Mouse (Mus musculus) liver, embryonic 16.5 days (tissue): ENCODE measurements around the gene Rnf130. TPM values are rescaled to one million over a fixed set of nuclear protein-coding genes. Genes with fewer than 3 reads are reported as not detected.

Experiments used
- ATAC-seq: fragments of 200-750 bp; cut with Nextera tagmentation; 2 replicates; pipeline ENCODE4 v1.8.0; 2017; ENCODE audit warnings: low read depth, mild to moderate bottlenecking, moderate number of reproducible peaks, moderate library complexity
- H3K27ac ChIP-seq: fragments of 300-500 bp; sonication (generic); 2 replicates; pipeline ENCODE4 v1.5.1; 2014; ENCODE audit warnings: mild to moderate bottlenecking, low read length
- H3K27me3 ChIP-seq: fragments of 300-500 bp; sonication (generic); 2 replicates; pipeline ENCODE4 v1.6.1; 2014; ENCODE audit warnings: low read depth, low read length, mixed read lengths; ENCODE audit not compliant: control insufficient read depth, insufficient read depth
- H3K36me3 ChIP-seq: fragments of 300-500 bp; sonication (generic); 2 replicates; pipeline ENCODE4 v1.6.1; 2014; ENCODE audit warnings: mild to moderate bottlenecking; ENCODE audit not compliant: control insufficient read depth, insufficient read depth
- H3K4me1 ChIP-seq: fragments of 300-500 bp; sonication (generic); 2 replicates; pipeline ENCODE4 v1.6.1; 2014; ENCODE audit warnings: low read depth, low read length, mixed read lengths; ENCODE audit not compliant: control insufficient read depth
- H3K4me2 ChIP-seq: fragments of 300-500 bp; sonication (generic); 2 replicates; pipeline ENCODE4 v1.6.1; 2014; ENCODE audit warnings: low read depth, low read length, mixed read lengths
- H3K4me3 ChIP-seq: fragments of 300-500 bp; sonication (generic); 2 replicates; pipeline ENCODE4 v1.5.1; 2014; ENCODE audit warnings: low read depth, mild to moderate bottlenecking, low read length
- H3K9ac ChIP-seq: fragments of 300-500 bp; sonication (generic); 2 replicates; pipeline ENCODE4 v1.6.1; 2014; ENCODE audit warnings: low read depth, low read length
- H3K9me3 ChIP-seq: fragments of 300-500 bp; sonication (generic); replicated peaks from 2 replicates; pipeline ENCODE4 v1.6.1; 2016; ENCODE audit warnings: low read length; ENCODE audit not compliant: control insufficient read depth
- WGBS: fragments of 180-500 bp; shearing (Covaris S2); extraction: QIAGEN DNeasy Blood & Tissue Kit; methylation state at CpG from one replicate; pipeline ENCODE4 v1.1.7; 2014; ENCODE audit not compliant: insufficient replicate concordance; 5-methylcytosine and 5-hydroxymethylcytosine counted together
- polyA plus RNA-seq: library from polyadenylated mRNA; unstranded; fragments of >200 nt; fragmentation: Nextera tagmentation; extraction: Ambion mirVana; gene quantifications from 2 replicates; pipeline ENCODE4 v1.2.1, GENCODE M21; 2015

The Rnf130 gene
- polyA plus RNA-seq, 1 experiment from 2014 or later: 21.9 TPM

DNA sequence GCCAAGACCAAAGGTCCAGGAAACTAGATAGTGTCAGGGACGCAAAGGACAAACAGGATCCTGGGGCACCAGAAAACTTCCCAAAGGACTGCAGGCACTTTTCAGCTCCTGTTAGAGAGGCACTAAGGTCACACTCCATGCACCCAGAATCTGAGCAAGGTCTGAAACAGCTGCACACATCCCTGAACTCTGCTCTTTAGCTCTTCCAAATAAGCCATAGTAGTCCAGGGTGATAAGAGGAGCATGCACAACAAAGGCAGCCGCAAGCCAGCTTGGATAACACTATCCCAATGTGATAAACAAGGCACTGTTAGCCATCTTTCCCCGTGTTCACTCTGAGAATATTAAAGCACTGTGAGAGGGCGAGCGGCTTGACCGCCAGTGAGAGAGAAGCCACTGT is 78.9 kb downstream of the Rnf130 start:
- H3K9ac ChIP-seq: no peak overlapping the region
- no peak overlapping the region for H3K4me3 ChIP-seq
- no peaks in the 10 kb centered on the region for H3K9me3 ChIP-seq
- peaks cover 18% of the 10 kb centered on the region for H3K4me1 ChIP-seq
- H3K4me2 ChIP-seq: no peak overlapping the region
- no peaks in the 10 kb centered on the region for H3K36me3 ChIP-seq
- 67% methylated on average over 6 of the region's 6 CpGs for WGBS
- peak; percentile 53 for ATAC-seq
- no peaks in the 10 kb centered on the region for H3K27me3 ChIP-seq
- H3K27ac ChIP-seq: no peak overlapping the region

DNA sequence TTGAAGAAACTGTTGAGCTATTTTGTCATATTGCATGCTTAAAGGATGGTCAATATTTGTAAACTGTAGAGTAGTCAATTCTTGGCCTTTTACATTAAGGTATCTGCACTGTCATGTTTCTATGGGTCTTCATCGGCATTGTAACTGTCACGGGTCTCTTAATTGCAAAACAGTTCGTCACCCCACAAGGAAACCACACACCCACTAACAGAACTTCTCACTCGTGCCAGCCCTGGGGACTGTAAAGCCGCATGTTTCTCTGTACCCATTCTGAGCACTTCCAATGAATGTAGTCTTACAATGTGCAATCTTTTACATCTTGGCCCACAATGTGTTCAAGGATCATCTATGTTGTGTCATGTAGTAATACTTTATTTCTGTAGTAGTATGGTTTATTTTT is 80.1 kb downstream of the Rnf130 start:
- no peaks in the 10 kb centered on the region for H3K9me3 ChIP-seq
- H3K4me1 ChIP-seq: peaks cover 19% of the 10 kb centered on the region
- H3K27me3 ChIP-seq: no peaks in the 10 kb centered on the region
- H3K27ac ChIP-seq: no peak overlapping the region
- no peak overlapping the region for H3K4me3 ChIP-seq
- ATAC-seq: no peak
- H3K36me3 ChIP-seq: no peaks in the 10 kb centered on the region
- whole genome bisulfite sequencing: 50% methylated on average over 5 of the region's 5 CpGs
- no peak overlapping the region for H3K9ac ChIP-seq
- H3K4me2 ChIP-seq: no peak overlapping the region

DNA sequence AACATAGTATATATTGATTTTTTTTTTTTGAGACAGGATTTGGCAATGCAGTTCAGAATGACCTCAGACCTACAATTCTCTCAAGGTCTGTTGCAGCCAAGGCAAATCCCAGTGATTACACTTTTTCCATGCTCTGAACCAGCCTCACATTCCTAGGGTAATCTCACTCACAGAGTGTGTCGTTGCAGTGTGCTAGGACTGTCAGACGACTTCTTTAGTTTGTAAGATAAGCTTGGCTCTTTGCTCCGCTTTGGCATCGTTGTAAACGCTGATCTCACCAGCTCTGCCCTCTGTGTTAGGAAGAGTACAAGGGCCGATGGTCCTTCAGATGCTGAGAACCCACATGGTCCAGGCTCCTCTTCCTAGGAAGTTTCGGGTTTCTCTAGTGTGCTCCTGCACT is 80.9 kb downstream of the Rnf130 start:
- H3K27ac ChIP-seq: no peak overlapping the region
- H3K36me3 ChIP-seq: no peaks in the 10 kb centered on the region
- peaks cover 19% of the 10 kb centered on the region for H3K4me1 ChIP-seq
- no peaks in the 10 kb centered on the region for H3K9me3 ChIP-seq
- H3K4me2 ChIP-seq: no peak overlapping the region
- WGBS: 57% methylated on average over 7 of the region's 7 CpGs
- H3K27me3 ChIP-seq: no peaks in the 10 kb centered on the region
- H3K9ac ChIP-seq: no peak overlapping the region
- ATAC-seq: no peak
- no peak overlapping the region for H3K4me3 ChIP-seq

DNA sequence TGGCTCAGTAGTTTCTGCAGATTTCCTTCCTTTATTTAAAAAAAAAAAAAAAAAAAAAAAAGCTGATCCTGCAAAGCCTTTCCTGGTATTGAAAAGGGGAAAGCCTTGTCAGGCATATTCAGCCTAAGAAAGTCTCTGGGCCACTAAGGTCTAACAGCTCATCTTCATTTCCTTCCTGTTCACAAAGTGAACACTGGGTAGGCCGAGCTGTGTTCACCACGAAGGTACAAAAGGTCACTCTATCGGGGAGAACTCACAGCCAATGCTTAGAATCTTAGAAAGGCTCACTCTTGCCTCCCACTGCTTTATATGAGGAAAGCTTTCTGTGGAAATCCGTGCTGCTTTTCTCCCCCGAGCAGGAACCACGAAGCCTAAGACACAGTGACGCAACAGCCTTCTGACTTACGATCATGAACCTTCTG is 83.7 kb downstream of the Rnf130 start:
- 30% methylated on average over 8 of the region's 8 CpGs for WGBS

DNA sequence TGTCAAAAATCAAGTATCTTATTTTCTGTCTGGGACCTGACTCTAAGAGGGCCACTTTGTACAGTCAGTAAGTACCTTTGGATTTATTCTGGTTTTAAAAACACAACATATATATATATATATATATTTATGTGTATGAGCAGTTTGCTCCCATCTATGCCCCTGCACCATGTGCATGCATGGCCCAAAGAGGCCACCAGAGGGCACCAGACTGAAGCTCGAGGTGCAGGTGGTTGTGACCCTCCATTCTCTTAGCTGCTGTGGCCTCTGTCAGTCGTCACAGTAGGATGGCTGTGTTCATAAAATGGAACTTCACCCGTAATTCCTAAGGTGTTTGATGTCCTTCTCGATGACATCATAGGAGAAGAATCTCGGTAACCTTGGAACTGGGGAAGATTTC is 89.2 kb downstream of the Rnf130 start:
- ATAC-seq: 0 out of 2 replicates have a peak, but pooled peaks have one; percentile 45
- Histone ChIP-seq H3K27me3 (no peaks in the 10 kb centered on the region), H3K27ac (no peak overlapping the region), H3K9me3 (no peaks in the 10 kb centered on the region), H3K4me1 (no peaks in the 10 kb centered on the region; the same call in 1 of the 2 replicates), H3K4me3 (no peak overlapping the region), H3K36me3 (no peaks in the 10 kb centered on the region), H3K4me2 (no peak overlapping the region), H3K9ac (no peak overlapping the region)
- 9% methylated on average over 5 of the region's 5 CpGs for WGBS

More for the DNA sequence above, 83.7 kb downstream of the Rnf130 start:
- ATAC-seq: peak; percentile 69
- Histone ChIP-seq H3K4me2 (no peak overlapping the region), H3K27me3 (no peaks in the 10 kb centered on the region), H3K4me3 (no peak overlapping the region), H3K36me3 (no peaks in the 10 kb centered on the region), H3K27ac (peak overlapping the region; percentile 60), H3K9ac (no peak overlapping the region), H3K4me1 (peaks cover 16% of the 10 kb centered on the region), H3K9me3 (no peaks in the 10 kb centered on the region)

DNA sequence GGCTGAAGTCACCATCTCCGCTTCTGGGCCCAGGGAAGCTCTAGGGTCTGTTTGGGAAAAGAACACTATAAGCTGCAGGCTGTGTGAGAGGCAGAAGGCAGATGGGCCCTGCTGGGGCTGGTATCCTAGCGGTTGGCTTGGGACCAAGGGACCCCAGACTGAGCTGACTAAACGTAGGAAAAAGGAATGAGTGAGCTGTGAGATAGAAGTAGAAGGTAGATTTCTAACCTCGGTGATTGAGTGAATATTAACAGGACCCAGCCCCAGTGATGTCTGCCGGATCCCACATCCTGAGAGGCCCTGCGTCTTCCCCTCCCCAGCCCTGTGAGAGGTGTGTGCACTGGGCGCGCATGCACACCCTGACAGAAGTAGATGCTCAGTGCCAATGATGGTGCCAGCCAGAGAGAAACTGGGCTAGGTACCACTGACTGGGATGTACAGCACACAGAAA is 97.5 kb downstream of the Rnf130 start:
- ATAC-seq: no peak
- Histone ChIP-seq H3K4me3 (no peak overlapping the region), H3K4me2 (no peak overlapping the region), H3K4me1 (no peaks in the 10 kb centered on the region), H3K27me3 (no peaks in the 10 kb centered on the region), H3K9ac (no peak overlapping the region), H3K36me3 (no peaks in the 10 kb centered on the region), H3K9me3 (no peaks in the 10 kb centered on the region), H3K27ac (no peak overlapping the region)
- WGBS: 77% methylated on average over 8 of the region's 8 CpGs

DNA sequence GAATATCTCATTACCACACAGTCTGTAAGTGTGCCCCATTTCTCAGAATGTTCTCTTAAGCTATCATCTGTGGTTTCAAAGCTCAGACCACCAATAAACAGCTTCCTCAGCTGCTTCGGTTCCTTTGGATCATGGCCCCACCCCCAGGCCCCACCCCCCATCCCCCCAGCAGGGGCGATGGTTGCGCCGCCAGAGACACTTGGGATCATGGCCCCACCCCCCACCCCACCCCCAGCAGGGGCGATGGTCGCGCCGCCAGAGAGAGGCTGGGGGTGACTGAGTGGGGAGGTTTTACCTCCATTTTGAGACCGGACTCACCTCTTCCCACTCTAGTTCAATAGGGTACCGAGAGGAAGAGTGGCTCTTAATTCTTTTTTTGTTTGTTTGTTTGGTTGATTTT is 102.6 kb downstream of the Rnf130 start:
- Histone ChIP-seq H3K4me1 (peaks cover 22% of the 10 kb centered on the region), H3K9me3 (no peaks in the 10 kb centered on the region), H3K36me3 (no peaks in the 10 kb centered on the region), H3K27me3 (no peaks in the 10 kb centered on the region), H3K27ac (no peak overlapping the region), H3K4me2 (peak overlapping the region; percentile 62), H3K9ac (peak overlapping the region; percentile 38; the same call in 1 of the 2 replicates), H3K4me3 (peak overlapping the region; percentile 32)
- ATAC-seq: no peak
- 5% methylated on average over 10 of the region's 10 CpGs for WGBS

DNA sequence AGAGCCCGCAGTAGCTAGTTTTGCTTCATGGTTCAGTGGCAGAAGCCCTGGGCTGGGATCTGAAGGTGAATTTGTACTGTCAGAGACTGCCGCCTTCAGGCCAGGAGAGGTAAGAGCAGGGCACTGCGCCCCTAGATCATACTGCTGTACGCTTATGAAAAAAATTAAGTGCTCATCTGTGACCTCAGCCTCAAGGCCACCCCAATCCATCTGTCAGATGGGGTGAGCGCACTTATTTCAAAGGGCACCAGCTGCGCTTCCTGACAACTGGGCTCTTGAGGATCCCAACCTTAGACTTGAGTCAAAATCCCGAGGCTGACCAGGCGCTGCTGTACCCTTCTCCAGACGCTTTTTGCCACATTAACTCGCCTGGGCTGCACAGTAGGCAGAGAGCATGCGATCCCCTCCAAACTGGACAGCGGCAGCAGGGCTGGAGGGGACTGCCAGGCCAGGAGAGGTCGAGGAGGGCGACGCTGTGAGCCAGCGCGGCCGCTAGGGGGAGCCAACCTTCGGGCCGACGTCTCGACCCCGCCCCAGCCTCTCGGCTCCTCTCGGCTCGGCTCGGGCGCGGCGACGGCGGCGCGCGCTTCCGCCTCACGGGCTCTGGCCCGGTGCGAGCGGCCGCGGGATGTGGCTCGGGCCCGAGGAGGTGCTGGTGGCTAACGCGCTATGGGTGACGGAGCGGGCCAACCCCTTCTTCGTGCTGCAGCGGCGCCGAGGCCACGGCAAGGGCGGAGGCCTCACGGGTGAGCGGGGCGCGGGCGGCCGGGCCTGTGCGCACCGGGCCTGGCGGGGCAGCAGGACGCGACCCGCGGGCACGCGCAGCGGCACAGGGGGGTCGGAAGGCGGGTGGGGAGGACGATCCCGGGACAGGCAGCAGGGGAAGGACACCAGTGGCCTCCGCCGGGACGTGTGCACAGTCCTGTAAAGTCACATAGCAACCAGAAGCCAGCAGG is 105.9 kb downstream of the Rnf130 start, which contains the start of gene Tbc1d9b:
Tbc1d9b (plus strand) TSS at position 586 of the 956 bp plus-strand sequence.
- H3K27me3 ChIP-seq: no peaks in the 10 kb centered on the region
- peak within 1 kb of the TSS; percentile 93 for H3K4me2 ChIP-seq
- H3K4me3 ChIP-seq: peak within 1 kb of the TSS; percentile 83
- ATAC-seq: peak; percentile 93
- WGBS: under 1% methylated on average over 76 of the region's 77 CpGs
- H3K9me3 ChIP-seq: no peaks in the 10 kb centered on the region
- peak within 1 kb of the TSS; percentile 95 for H3K9ac ChIP-seq
- peaks cover 34% of the 10 kb centered on the region for H3K4me1 ChIP-seq
- peak within 1 kb of the TSS; percentile 74 for H3K27ac ChIP-seq
- peaks cover 4% of the 10 kb centered on the region; the same call in 1 of the 2 replicates for H3K36me3 ChIP-seq

DNA sequence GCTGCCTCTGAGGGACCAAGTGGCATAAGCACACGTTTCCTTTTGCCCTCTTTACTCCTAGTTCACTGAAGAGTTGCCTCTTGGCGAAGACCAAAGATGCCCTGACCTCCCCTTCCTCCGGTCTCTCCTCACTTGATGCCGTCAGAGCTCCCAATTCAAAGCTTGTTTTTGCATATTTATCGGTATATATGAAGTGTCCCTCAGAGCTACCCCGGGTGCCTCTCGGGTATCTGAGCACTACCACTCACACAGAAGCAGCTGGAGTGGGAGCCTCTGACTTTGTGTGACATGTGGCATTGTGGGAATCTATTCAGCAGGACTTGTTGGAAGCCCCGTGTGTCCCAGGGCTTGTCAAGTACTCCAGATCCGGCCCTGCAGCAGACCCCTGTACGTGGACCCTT is 106.7 kb downstream of the Rnf130 start:
- H3K27me3 ChIP-seq: no peaks in the 10 kb centered on the region
- H3K9ac ChIP-seq: peak overlapping the region; percentile 95
- peak overlapping the region; percentile 83 for H3K4me3 ChIP-seq
- no peak for ATAC-seq
- peak overlapping the region; percentile 74 for H3K27ac ChIP-seq
- H3K36me3 ChIP-seq: peaks cover 6% of the 10 kb centered on the region; the same call in 1 of the 2 replicates
- no peaks in the 10 kb centered on the region for H3K9me3 ChIP-seq
- peak overlapping the region; percentile 93 for H3K4me2 ChIP-seq
- 7% methylated on average over 10 of the region's 10 CpGs for WGBS
- H3K4me1 ChIP-seq: peaks cover 34% of the 10 kb centered on the region
